Mouse (Mus musculus): Measurements from ENCODE around the gene Krtap31-2. TPM values are rescaled to one million over a fixed set of nuclear protein-coding genes. Genes with fewer than 3 reads are reported as not detected.

Gene Krtap31-2
- not detected in 2 replicates for total RNA-seq (2014; rRNA removed)
- not detected in 2 replicates for polyA plus RNA-seq (2015; fragmentation: Nextera tagmentation; extraction: Ambion mirVana)

GRCm38 (mm10) chr11:99935991-99936390, at the start of gene Krtap31-2:
TSS of gene Krtap31-2 (plus strand) at chr11:99936291.
- no peak within 1 kb of the TSS for H3K4me2 ChIP-seq (ENCODE audit: low read depth)
- no peaks in the 10 kb centered on the region for H3K36me3 ChIP-seq (ENCODE audit: insufficient read depth)
- DNase-seq (no peak), ATAC-seq (no peak)
- H3K4me1 ChIP-seq (ENCODE audit: insufficient read depth) = no peaks in the 10 kb centered on the region
- no peak within 1 kb of the TSS for H3K4me3 ChIP-seq (ENCODE audit: low read depth, low read length)
- no peak within 1 kb of the TSS for H3K9ac ChIP-seq
- WGBS = 90% methylated on average over 1 of the region's 1 CpGs
- no peaks in the 10 kb centered on the region for H3K9me3 ChIP-seq (ENCODE audit: low read length)
- no peaks in the 10 kb centered on the region for H3K27me3 ChIP-seq (ENCODE audit: insufficient read depth, low read length)
- H3K27ac ChIP-seq (ENCODE audit: low read depth, low read length) = no peak within 1 kb of the TSS
- no peak for TF ChIP-seq CTCF (IDR thresholded peaks at IDR 0.05; ENCODE audit: low read depth)

DNA sequence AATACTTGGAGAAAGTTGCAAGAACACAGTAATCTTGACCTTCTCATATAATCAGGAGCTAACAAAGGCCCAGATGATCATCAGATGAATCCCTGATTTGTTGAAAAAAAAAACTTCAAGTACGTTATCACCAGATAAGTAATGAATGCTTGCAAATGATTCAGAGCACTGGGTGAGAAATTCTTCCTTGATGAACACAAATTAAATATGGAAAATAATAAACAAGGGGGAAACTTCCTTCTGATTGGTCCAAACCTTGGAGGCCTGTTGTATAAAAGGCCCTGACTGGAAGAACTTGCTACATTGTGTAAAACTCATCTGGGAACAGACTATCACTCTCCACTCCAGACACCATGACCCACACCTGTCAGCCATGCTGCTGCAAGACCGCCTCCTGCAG, 28.5 kb upstream of the Krtap31-2 start, which contains the start of gene Krtap31-1:
TSS of gene Krtap31-1 (plus strand) at position 301 of the 400 bp plus-strand sequence.
- TF ChIP-seq CTCF (IDR thresholded peaks at IDR 0.05; ENCODE audit: low read depth) = no peak
- ATAC-seq = no peak
- Histone ChIP-seq H3K36me3 (ENCODE audit: insufficient read depth) (no peaks in the 10 kb centered on the region), H3K9ac (no peak within 1 kb of the TSS), H3K9me3 (ENCODE audit: low read length) (no peaks in the 10 kb centered on the region), H3K27me3 (ENCODE audit: insufficient read depth, low read length) (no peaks in the 10 kb centered on the region), H3K4me3 (ENCODE audit: low read depth, low read length) (no peak within 1 kb of the TSS), H3K27ac (ENCODE audit: low read depth, low read length) (no peak within 1 kb of the TSS), H3K4me1 (ENCODE audit: insufficient read depth) (no peaks in the 10 kb centered on the region), H3K4me2 (ENCODE audit: low read depth) (no peak within 1 kb of the TSS)
- no peak for DNase-seq
- 88% methylated on average over 2 of the region's 2 CpGs for WGBS

GRCm38 (mm10) chr11:99914451-99914850, 21.6 kb upstream of the Krtap31-2 start, which contains the start of gene Gm11565:
TSS of gene Gm11565 (plus strand) at chr11:99914751.
- H3K27ac ChIP-seq (ENCODE audit: low read depth, low read length) = no peak within 1 kb of the TSS
- H3K9ac ChIP-seq = no peak within 1 kb of the TSS
- 94% methylated on average over 3 of the region's 3 CpGs for WGBS
- H3K4me2 ChIP-seq (ENCODE audit: low read depth) = no peak within 1 kb of the TSS
- no peaks in the 10 kb centered on the region for H3K27me3 ChIP-seq (ENCODE audit: insufficient read depth, low read length)
- no peaks in the 10 kb centered on the region for H3K36me3 ChIP-seq (ENCODE audit: insufficient read depth)
- H3K9me3 ChIP-seq (ENCODE audit: low read length) = no peaks in the 10 kb centered on the region
- no peak for TF ChIP-seq CTCF (IDR thresholded peaks at IDR 0.05; ENCODE audit: low read depth)
- H3K4me1 ChIP-seq (ENCODE audit: insufficient read depth) = no peaks in the 10 kb centered on the region
- DNase-seq (no peak), ATAC-seq (no peak)
- no peak within 1 kb of the TSS for H3K4me3 ChIP-seq (ENCODE audit: low read depth, low read length)

- TF ChIP-seq CTCF (IDR thresholded peaks at IDR 0.05; ENCODE audit: low read depth) = no peak
- H3K27me3 ChIP-seq (ENCODE audit: insufficient read depth, low read length) = no peaks in the 10 kb centered on the region
- no peak overlapping the region for H3K4me3 ChIP-seq (ENCODE audit: low read depth, low read length)
- H3K4me2 ChIP-seq (ENCODE audit: low read depth) = no peak overlapping the region
- no peaks in the 10 kb centered on the region for H3K9me3 ChIP-seq (ENCODE audit: low read length)
- DNase-seq (no peak), ATAC-seq (no peak)
- no peak overlapping the region for H3K27ac ChIP-seq (ENCODE audit: low read depth, low read length)
- no peak overlapping the region for H3K9ac ChIP-seq
- WGBS = 85% methylated on average over 9 of the region's 9 CpGs
- no peaks in the 10 kb centered on the region for H3K36me3 ChIP-seq (ENCODE audit: insufficient read depth)
- no peaks in the 10 kb centered on the region for H3K4me1 ChIP-seq (ENCODE audit: insufficient read depth)
These were observed 1.7 kb downstream of the Krtap31-2 start for GRCm38 (mm10) chr11:99937751-99938264.

- Histone ChIP-seq H3K36me3 (ENCODE audit: insufficient read depth) (no peaks in the 10 kb centered on the region), H3K9me3 (ENCODE audit: low read length) (no peaks in the 10 kb centered on the region), H3K4me2 (ENCODE audit: low read depth) (no peak within 1 kb of the TSS), H3K27ac (ENCODE audit: low read depth, low read length) (no peak within 1 kb of the TSS), H3K9ac (no peak within 1 kb of the TSS), H3K4me1 (ENCODE audit: insufficient read depth) (no peaks in the 10 kb centered on the region), H3K4me3 (ENCODE audit: low read depth, low read length) (no peak within 1 kb of the TSS), H3K27me3 (ENCODE audit: insufficient read depth, low read length) (no peaks in the 10 kb centered on the region)
- ATAC-seq = no peak
- DNase-seq = no peak
- TF ChIP-seq CTCF (IDR thresholded peaks at IDR 0.05; ENCODE audit: low read depth) = no peak
- WGBS = 92% methylated on average over 2 of the region's 2 CpGs
These were observed 12.1 kb downstream of the Krtap31-2 start, which contains the start of gene Krtap9-5 for GRCm38 (mm10) chr11:99948175-99948574. TSS of gene Krtap9-5 (plus strand) at chr11:99948475.

DNA sequence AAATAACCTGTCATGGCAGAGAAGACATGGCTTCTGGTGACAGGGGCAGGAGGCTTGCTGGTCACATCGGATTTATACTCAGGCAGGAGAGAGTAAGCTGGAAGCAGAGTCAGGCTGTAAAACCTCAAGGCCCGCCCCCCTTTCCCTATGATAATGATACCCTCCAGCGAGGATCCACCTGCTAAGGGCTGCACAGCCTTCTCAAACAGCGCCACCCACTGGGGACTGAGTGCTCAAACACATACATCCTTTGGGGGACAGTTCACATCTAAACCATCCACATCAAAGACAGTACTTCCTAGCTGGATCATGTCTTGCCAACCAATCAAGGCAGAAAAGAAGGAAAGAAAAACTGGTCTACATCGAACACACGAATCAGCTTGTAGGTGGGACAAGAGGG, 28.1 kb downstream of the Krtap31-2 start:
- 49% methylated on average over 6 of the region's 6 CpGs for WGBS
- ATAC-seq (no peak), DNase-seq (no peak)

GRCm38 (mm10) chr11:99965961-99966360, 29.9 kb downstream of the Krtap31-2 start:
- TF ChIP-seq CTCF (IDR thresholded peaks at IDR 0.05; ENCODE audit: low read depth) = no peak
- H3K4me3 ChIP-seq (ENCODE audit: low read depth, low read length) = no peak overlapping the region
- H3K9ac ChIP-seq = no peak overlapping the region
- no peaks in the 10 kb centered on the region for H3K36me3 ChIP-seq (ENCODE audit: insufficient read depth)
- DNase-seq (no peak), ATAC-seq (no peak)
- H3K27ac ChIP-seq (ENCODE audit: low read depth, low read length) = no peak overlapping the region
- H3K27me3 ChIP-seq (ENCODE audit: insufficient read depth, low read length) = no peaks in the 10 kb centered on the region
- no peaks in the 10 kb centered on the region for H3K9me3 ChIP-seq (ENCODE audit: low read length)
- H3K4me2 ChIP-seq (ENCODE audit: low read depth) = no peak overlapping the region
- WGBS = 89% methylated on average over 2 of the region's 2 CpGs
- H3K4me1 ChIP-seq (ENCODE audit: insufficient read depth) = no peaks in the 10 kb centered on the region

More for the DNA sequence above, 28.1 kb downstream of the Krtap31-2 start:
- TF ChIP-seq CTCF (IDR thresholded peaks at IDR 0.05; ENCODE audit: low read depth) = no peak
- Histone ChIP-seq H3K27me3 (ENCODE audit: insufficient read depth, low read length) (no peaks in the 10 kb centered on the region), H3K36me3 (ENCODE audit: insufficient read depth) (no peaks in the 10 kb centered on the region), H3K9ac (no peak overlapping the region), H3K27ac (ENCODE audit: low read depth, low read length) (no peak overlapping the region), H3K9me3 (ENCODE audit: low read length) (no peaks in the 10 kb centered on the region), H3K4me2 (ENCODE audit: low read depth) (no peak overlapping the region), H3K4me1 (ENCODE audit: insufficient read depth) (no peaks in the 10 kb centered on the region), H3K4me3 (ENCODE audit: low read depth, low read length) (no peak overlapping the region)
